ENCODE assay signal across 27 mouse cellular contexts in the genomic region with DNA sequence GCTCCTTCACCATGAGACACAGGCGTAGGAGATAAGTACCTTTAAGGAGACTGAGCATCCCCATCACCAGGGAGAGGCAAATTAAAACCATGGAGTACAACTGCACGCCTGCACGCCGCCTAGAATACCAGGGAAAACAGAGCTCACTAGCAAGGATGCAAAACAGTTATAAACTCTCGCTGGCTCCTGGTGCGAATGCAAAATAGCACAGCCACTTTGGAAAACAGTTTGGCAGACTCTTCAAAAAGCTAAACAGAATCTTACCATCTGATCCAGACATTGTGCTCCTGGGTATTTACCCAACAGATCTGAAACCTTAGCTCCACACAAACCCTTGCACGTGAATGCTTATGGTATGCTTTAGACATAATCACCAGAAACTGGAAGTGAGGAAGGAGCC.
DNase-seq lines count a peak whose midpoint lies in the region; ATAC-seq and TF ChIP-seq lines count a peak whose summit lies in the region.
"Had no signal": no experiment of that assay in that cellular context is flagged by ENCODE, and none has a peak within 500 bp of the region (broad histone marks: within the 10 kb centered on the region; RNA-seq: fewer than 3 reads in every experiment).

No protein-coding gene starts in this region.

- DNase-seq in frontal cortex, postnatal 10 days (ENCODE audit: low spot score in 2 of 2): no peak
- peak; percentile 33 for DNase-seq in right cerebral cortex, adult 18-20 months
- no peak for DNase-seq in right cerebral cortex, postnatal 4 days
- peak; percentile 20 for DNase-seq in layer of hippocampus, adult 9-11 months
- DNase-seq in cerebellum, adult 2 months: no peak
- DNase-seq in lung, postnatal 4 days: no peak
- DNase-seq: adrenal gland, postnatal 36 days; cerebellum, adult 18-20 months; cerebellum, postnatal 36 days; gastrocnemius, postnatal 14 days; heart, adult 11 months; kidney, postnatal 25 days; liver; lung, postnatal 36 days; retina, postnatal 1 day; spleen, adult 18-20 months had no signal

- TF ChIP-seq CTCF in cerebellum, adult 2 months (IDR thresholded peaks at IDR 0.05; ENCODE audit: borderline replicate concordance, insufficient read depth, low read depth, low read length): no peak

- no peaks in the 10 kb centered on the region; the same call in 1 of the 2 replicates for H3K27me3 ChIP-seq in cerebellum, adult 2 months (ENCODE audit: control insufficient read depth, insufficient read depth, low read length)
- H3K27me3 ChIP-seq: liver, embryonic 15.5 days; lung, embryonic 15.5 days; neural tube, embryonic 13.5 days had no signal

- peaks cover 3% of the 10 kb centered on the region for H3K4me1 ChIP-seq in cerebellum, adult 2 months (ENCODE audit: control insufficient read depth, insufficient read depth, low read length)
- H3K4me1 ChIP-seq: limb, embryonic 10.5 days; liver, embryonic 15.5 days; lung, embryonic 15.5 days; neural tube, embryonic 13.5 days had no signal

- peak; percentile 91 for ATAC-seq in frontal cortex, adult (ENCODE audit: low TSS enrichment)
- ATAC-seq: CD4-positive, CD25-positive, alpha-beta regulatory T cell, adult 4 months; hindbrain, postnatal 0 days; intestine, embryonic 16.5 days; midbrain, embryonic 16.5 days had no signal

- WGBS in cerebellum, adult 2 months: 94% methylated on average over 7 of the region's 7 CpGs

- H3K27ac ChIP-seq in cerebellum, adult 2 months (ENCODE audit: insufficient read depth, low read length): no peak overlapping the region
- H3K27ac ChIP-seq: hindbrain, postnatal 0 days; limb, embryonic 10.5 days; liver, embryonic 15.5 days; lung, embryonic 15.5 days; midbrain, embryonic 10.5 days; neural tube, embryonic 13.5 days had no signal

- no peak for TF ChIP-seq POLR2A in cerebellum, adult 2 months (IDR thresholded peaks at IDR 0.05; ENCODE audit: borderline replicate concordance, insufficient read depth, low read length)

- no peak overlapping the region for H3K4me3 ChIP-seq in cerebellum, adult 2 months (replicated peaks; ENCODE audit: insufficient read depth, low read depth, low read length)
- H3K4me3 ChIP-seq: limb, embryonic 10.5 days; liver, embryonic 15.5 days; lung, embryonic 15.5 days; midbrain, embryonic 10.5 days; myocyte; neural tube, embryonic 13.5 days had no signal

Comparison
In these comparisons a context has a peak if more than half of its experiments do, and no peak if none do; other contexts are left out.
1. DNase-seq: peak in right cerebral cortex, adult 18-20 months (single experiment) and layer of hippocampus, adult 9-11 months (single experiment); none in frontal cortex, postnatal 10 days (0 of 2), right cerebral cortex, postnatal 4 days (single experiment), cerebellum, adult 2 months (0 of 2) and lung, postnatal 4 days (0 of 2).